10 mouse cellular contexts compared by ENCODE assay signal in the genomic region with DNA sequence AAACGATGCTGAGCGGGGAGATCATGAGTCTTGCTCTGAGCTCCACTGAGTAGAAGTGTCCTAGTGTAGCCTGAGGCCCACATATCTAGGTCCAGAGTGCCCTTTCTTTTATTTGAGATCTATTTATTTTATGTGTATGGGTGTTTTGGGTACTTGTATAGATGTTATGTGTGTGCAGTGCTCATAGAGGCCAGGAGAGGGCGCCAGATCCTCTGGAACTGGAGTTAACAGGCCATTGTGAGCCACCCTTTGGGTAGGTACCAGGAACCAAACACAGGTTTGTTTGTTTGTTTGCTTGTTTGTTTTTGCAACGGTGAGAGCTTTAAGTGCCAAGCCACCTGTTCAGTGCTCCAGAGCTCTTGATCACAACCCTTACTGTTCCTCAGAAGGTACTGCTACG.
DNase-seq lines count a peak whose midpoint lies in the region; ATAC-seq lines count a peak whose summit lies in the region.
"Had no signal": no experiment of that assay in that cellular context is flagged by ENCODE, and none has a peak within 500 bp of the region (broad histone marks: within the 10 kb centered on the region; RNA-seq: fewer than 3 reads in every experiment).

No protein-coding gene starts in this region.

- no peaks in the 10 kb centered on the region for H3K36me3 ChIP-seq in kidney, embryonic 15.5 days
- H3K36me3 ChIP-seq: midbrain, embryonic 12.5 days had no signal

- H3K27ac ChIP-seq in kidney, embryonic 15.5 days: no peak overlapping the region
- H3K27ac ChIP-seq: midbrain, embryonic 12.5 days had no signal

- H3K4me2 ChIP-seq in kidney, embryonic 15.5 days: no peak overlapping the region
- H3K4me2 ChIP-seq: midbrain, embryonic 12.5 days had no signal

- H3K27me3 ChIP-seq in kidney, embryonic 15.5 days: no peaks in the 10 kb centered on the region

- ATAC-seq in kidney, embryonic 15.5 days (replicated peaks; ENCODE audit: low FRiP score): no peak

- peak; percentile 69 to 76 for DNase-seq in cerebellum, postnatal 10 days
- no peak for DNase-seq in cerebellum, adult 9-11 months
- peak; percentile 26 for DNase-seq in kidney, adult 9 months
- peak; percentile 30 for DNase-seq in right cerebral cortex, postnatal 14 days
- DNase-seq in right cerebral cortex, postnatal 36 days (ENCODE audit: low spot score in 2 of 2): no peak
- DNase-seq in testis, postnatal 14 days (ENCODE audit: low spot score): peak; percentile 30
- DNase-seq in frontal cortex, adult 2 months (ENCODE audit: extremely low spot score in 1 of 2, low spot score in 1 of 2): no peak
- DNase-seq: spleen, adult 18-20 months had no signal

- H3K4me1 ChIP-seq in kidney, embryonic 15.5 days: peaks cover 22% of the 10 kb centered on the region; the same call in 1 of the 2 replicates

- H3K4me3 ChIP-seq in kidney, embryonic 15.5 days (replicated peaks): no peak overlapping the region
- H3K4me3 ChIP-seq: midbrain, embryonic 12.5 days had no signal

- 65% methylated on average over 5 of the region's 5 CpGs for WGBS in kidney, embryonic 15.5 days

- H3K9me3 ChIP-seq in kidney, embryonic 15.5 days (replicated peaks): no peaks in the 10 kb centered on the region
- H3K9me3 ChIP-seq: midbrain, embryonic 12.5 days had no signal

- H3K9ac ChIP-seq in kidney, embryonic 15.5 days: no peak overlapping the region
- H3K9ac ChIP-seq: midbrain, embryonic 12.5 days had no signal

Comparison
In these comparisons a context has a peak if more than half of its experiments do, and no peak if none do; other contexts are left out.
1. DNase-seq: peak in cerebellum, postnatal 10 days (2 of 2), kidney, adult 9 months (single experiment), right cerebral cortex, postnatal 14 days (single experiment) and testis, postnatal 14 days (single experiment); none in cerebellum, adult 9-11 months (single experiment), right cerebral cortex, postnatal 36 days (0 of 2) and frontal cortex, adult 2 months (0 of 2).